Mouse (Mus musculus) limb, embryonic 12.5 days (tissue): Measurements from ENCODE around the gene H2-D1. TPM values are rescaled to one million over a fixed set of nuclear protein-coding genes. Genes with fewer than 3 reads are reported as not detected.

Experiments
- microRNA-seq: library from miRNA; unstranded; fragments of <30 nt; microRNA quantifications from one replicate; pipeline ENCODE4, GENCODE M21; 2017
- polyA plus RNA-seq: library from polyadenylated mRNA; unstranded; fragments of >200 nt; fragmentation: Nextera tagmentation; extraction: Ambion mirVana; gene quantifications from 2 replicates; pipeline ENCODE4 v1.2.1, GENCODE M21; 2016

The H2-D1 gene
- polyA plus RNA-seq, 1 experiment from 2014 or later, result 18.8 TPM

Small RNA genes lying within 50 kb of the gene (microRNA-seq; reads per million reads assigned to microRNA genes)
- 1.9 reads per million for gene Mir6975
- not detected for gene Mir8094

Other genes with a start within 250 kb of the H2-D1 start
- gene Vwa7, start 246.2 kb upstream of the H2-D1 start, polyA plus RNA-seq, result 0.10 and 0.13 TPM in 2 replicates
- 3.2 and 3.3 TPM in 2 replicates for gene Sapcd1, start 234.7 kb upstream of the H2-D1 start, polyA plus RNA-seq
- gene Msh5, start 216.0 kb upstream of the H2-D1 start, polyA plus RNA-seq, result 2.9 and 3.4 TPM in 2 replicates
- 194 and 195 TPM in 2 replicates for gene Clic1, start 212.8 kb upstream of the H2-D1 start, polyA plus RNA-seq
- 489 and 492 TPM in 2 replicates for gene Ddah2, start 203.7 kb upstream of the H2-D1 start, polyA plus RNA-seq
- gene Ly6g6c, start 197.3 kb upstream of the H2-D1 start, polyA plus RNA-seq, result not detected in 2 replicates
- gene Mpig6b, start 196.5 kb upstream of the H2-D1 start, polyA plus RNA-seq, result 0.68 and 0.76 TPM in 2 replicates
- 1.3 and 2.5 TPM in 2 replicates for gene Ly6g6e, start 185.8 kb upstream of the H2-D1 start, polyA plus RNA-seq
- 0.68 and 1.0 TPM in 2 replicates for gene Ly6g6d, start 184.7 kb upstream of the H2-D1 start, polyA plus RNA-seq
- gene Ly6g6f, start 177.1 kb upstream of the H2-D1 start, polyA plus RNA-seq, result 0.44 and 0.66 TPM in 2 replicates
- gene Abhd16a, start 173.5 kb upstream of the H2-D1 start, polyA plus RNA-seq, result 74.5 and 75.3 TPM in 2 replicates
- not detected in 2 replicates for gene Ly6g5c, start 154.5 kb upstream of the H2-D1 start, polyA plus RNA-seq
- 1.1 and 1.3 TPM in 2 replicates for gene Ly6g5b, start 147.3 kb upstream of the H2-D1 start, polyA plus RNA-seq
- gene Gpank1, start 141.3 kb upstream of the H2-D1 start, polyA plus RNA-seq, result 22.4 and 23.7 TPM in 2 replicates
- 266 and 270 TPM in 2 replicates for gene Csnk2b, start 140.7 kb upstream of the H2-D1 start, polyA plus RNA-seq
- 7.1 and 10.1 TPM in 2 replicates for gene D17H6S53E, start 136.4 kb upstream of the H2-D1 start, polyA plus RNA-seq
- 0.61 and 0.70 TPM in 2 replicates for gene Apom, start 130.7 kb upstream of the H2-D1 start, polyA plus RNA-seq
- 70.4 TPM in 2 replicates for gene Bag6, start 127.6 kb upstream of the H2-D1 start, polyA plus RNA-seq
- gene Prrc2a, start 97.8 kb upstream of the H2-D1 start, polyA plus RNA-seq, result 212 and 231 TPM in 2 replicates
- 4.7 and 4.9 TPM in 2 replicates for gene Aif1, start 86.7 kb upstream of the H2-D1 start, polyA plus RNA-seq
- gene Lst1, start 74.3 kb upstream of the H2-D1 start, polyA plus RNA-seq, result 5.6 and 6.0 TPM in 2 replicates
- gene Ltb, start 68.3 kb upstream of the H2-D1 start, polyA plus RNA-seq, result 0.49 and 0.64 TPM in 2 replicates
- gene Tnf, start 60.7 kb upstream of the H2-D1 start, polyA plus RNA-seq, result not detected in 2 replicates
- gene Lta, start 57.4 kb upstream of the H2-D1 start, polyA plus RNA-seq, result not detected in 2 replicates
- 0.45 and 1.1 TPM in 2 replicates for gene Gm16181, start 41.9 kb upstream of the H2-D1 start, polyA plus RNA-seq
- 4.3 and 4.8 TPM in 2 replicates for gene Atp6v1g2, start 29.1 kb upstream of the H2-D1 start, polyA plus RNA-seq
- gene Nfkbil1, start 26.9 kb upstream of the H2-D1 start, polyA plus RNA-seq, result 13.3 and 15.5 TPM in 2 replicates
- gene Ddx39b, start 21.0 kb upstream of the H2-D1 start, polyA plus RNA-seq, result 620 and 638 TPM in 2 replicates
- gene H2-Q1, start 57.7 kb downstream of the H2-D1 start, polyA plus RNA-seq, result 0.13 TPM in 1 of 2 replicates, not detected in the other
- gene H2-Q2, start 79.5 kb downstream of the H2-D1 start, polyA plus RNA-seq, result 0.45 and 0.88 TPM in 2 replicates
- gene H2-Q4, start 116.9 kb downstream of the H2-D1 start, polyA plus RNA-seq, result 5.0 and 6.0 TPM in 2 replicates
- gene H2-Q6, start 162.1 kb downstream of the H2-D1 start, polyA plus RNA-seq, result 2.0 TPM in 2 replicates
- gene H2-Q7, start 176.4 kb downstream of the H2-D1 start, polyA plus RNA-seq, result 17.3 and 19.3 TPM in 2 replicates
- 0.41 and 0.42 TPM in 2 replicates for gene H2-Q10, start 207.4 kb downstream of the H2-D1 start, polyA plus RNA-seq
- 0.56 TPM in 1 of 2 replicates, not detected in the other for gene Pou5f1, start 243.3 kb downstream of the H2-D1 start, polyA plus RNA-seq